Mouse (Mus musculus) CD4-positive, CD25-positive, alpha-beta regulatory T cell, adult 2 months (primary cell): Measurements from ENCODE around the gene Usp12.
"Not testable (repeated sequence)": the region's sequence is repeated elsewhere in the genome, so short reads cannot be mapped to it uniquely, and the experiment has no call there.

Source experiments
- DNase-seq: peaks from one replicate; pipeline ENCODE4 v3.0.0-alpha.2; 2012; ENCODE audit warnings: low read depth, low spot score

Gene Usp12

DNA sequence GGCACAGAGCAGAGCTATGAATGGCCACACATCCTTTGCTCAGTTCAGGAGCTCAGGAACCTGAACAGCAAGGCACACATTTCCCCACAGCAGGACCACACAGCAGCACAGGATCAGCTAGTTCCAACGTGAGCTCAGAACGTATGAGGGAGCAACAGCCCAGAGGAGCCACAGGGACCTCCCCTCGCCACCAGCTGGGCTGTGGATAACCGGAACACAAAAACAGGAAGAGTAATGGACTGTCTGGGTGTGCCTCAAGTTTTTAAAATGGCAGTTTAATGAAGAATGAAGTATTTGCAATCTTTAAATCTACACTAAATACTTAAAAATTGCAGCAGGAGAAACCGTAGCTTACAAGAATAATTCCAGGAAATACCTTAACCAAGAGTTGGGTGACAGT, 44.9 kb downstream of the Usp12 start:
- DNase-seq: no peak

DNA sequence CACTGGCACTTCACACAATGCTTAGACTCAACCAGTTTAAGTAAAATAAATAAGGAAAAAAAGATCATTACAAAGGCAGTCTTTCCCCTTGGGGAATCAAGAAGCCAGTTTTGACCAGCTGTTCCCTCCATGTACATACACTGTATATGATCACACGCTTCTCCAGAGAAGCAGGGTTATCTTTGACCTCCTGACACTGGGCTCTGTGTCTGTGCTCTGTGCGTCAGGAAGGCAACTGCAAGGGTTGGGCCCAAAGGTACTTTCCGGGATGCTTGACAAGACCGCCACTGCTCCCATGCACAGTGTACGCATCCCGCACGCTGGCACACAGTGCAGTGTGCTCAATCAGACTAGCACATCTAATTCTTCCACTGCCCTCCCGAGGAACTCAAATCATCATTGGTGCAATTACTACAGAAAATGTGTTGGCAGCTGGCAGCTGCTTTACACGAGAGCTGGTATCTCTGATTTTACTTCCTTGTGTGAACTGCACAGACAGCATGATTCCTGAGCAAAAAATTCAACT, 57.8 kb downstream of the Usp12 start:
- no peak for DNase-seq

DNA sequence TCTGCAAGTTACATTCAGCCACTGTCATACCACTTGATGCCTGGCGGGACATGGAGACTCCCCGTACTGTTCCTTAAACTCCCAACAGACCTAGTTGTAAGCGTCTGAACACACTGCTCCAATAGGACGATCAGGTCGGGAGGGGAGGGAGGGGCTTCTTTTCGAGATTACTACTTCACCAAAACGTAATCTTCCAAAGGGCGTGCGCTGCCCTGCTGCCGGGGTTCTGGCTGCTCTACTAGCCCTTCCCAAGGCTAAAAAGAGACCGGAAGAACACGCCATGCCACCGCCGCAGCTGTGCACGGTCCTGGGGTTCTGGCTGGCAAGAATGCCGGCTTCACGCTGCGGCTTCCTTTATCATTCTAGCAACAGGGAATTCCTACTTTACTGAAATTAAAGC, 58.5 kb downstream of the Usp12 start:
- DNase-seq: no peak

DNA sequence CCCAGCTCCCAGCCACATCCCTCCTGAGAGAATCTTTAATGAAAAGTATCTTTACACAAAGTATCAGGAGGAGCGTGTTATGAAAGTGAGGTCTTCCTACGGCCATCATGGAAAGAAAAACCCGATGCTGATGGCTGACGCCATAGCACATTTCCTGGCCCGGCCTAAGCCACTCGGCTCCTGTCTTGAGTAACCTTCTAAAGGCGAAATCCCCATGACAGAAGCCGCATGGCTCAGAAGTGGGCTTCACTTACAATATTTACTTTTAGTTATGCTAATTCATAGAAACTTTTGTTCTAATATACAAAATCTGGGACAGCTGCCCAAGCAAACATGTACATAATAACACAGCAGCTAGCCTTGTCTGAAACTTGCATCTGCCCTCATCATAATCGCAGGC, 59.8 kb downstream of the Usp12 start:
- not testable (repeated sequence) for DNase-seq

DNA sequence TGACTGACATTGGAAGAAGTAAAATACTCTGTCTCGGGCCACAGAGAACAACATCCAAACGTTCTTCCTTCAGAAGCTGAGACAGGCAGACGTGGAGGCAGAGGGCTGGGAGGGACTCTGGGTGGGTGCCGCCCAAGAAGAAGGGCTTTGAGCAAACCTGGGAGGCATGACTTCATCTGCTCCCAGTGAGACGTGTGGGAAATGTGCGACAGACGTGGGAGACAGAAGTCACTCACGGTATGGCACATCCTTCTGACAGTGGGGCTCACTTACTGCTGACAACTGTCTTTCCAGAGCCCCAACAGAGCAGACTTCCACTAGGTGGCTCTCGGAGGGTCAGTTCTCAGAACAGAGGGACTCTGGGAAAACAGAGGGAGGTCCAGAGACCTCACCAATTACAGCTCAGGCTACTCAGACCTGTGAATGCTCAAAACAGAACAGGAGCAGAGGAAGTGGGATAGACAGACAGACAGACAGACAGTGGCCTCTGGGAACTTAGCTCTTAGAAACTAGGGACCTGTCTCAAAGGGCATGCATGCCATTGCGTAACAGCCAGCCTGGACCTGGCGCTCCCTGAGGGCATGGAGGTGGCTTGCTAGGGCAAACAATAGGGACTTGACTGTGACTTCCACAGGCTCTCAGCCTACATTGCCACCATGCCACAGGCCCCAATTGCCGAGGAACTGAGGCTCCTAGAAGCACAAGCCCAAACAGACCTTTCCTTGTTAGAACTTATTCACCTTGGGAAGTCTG, 60.7 kb downstream of the Usp12 start:
- DNase-seq: no peak

DNA sequence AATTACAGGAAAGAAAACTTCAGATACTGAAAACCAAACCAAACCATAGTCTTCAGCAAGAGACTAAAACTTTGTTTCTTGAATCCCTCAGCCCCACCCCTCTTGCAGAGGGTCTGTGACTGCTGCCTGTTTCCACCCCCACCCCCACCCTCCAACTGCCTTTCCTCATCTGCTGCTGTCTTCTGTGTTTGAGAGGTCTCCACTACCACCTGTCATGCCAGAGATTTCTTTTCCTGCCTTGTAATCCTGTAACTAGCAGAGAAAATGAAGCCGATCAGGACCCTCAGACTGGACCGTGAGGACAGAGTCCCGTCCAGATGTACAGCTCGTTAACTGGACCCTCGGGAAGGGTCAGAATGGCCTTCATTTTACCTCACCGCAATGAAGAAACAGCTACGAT, 61.4 kb downstream of the Usp12 start:
- DNase-seq: no peak

DNA sequence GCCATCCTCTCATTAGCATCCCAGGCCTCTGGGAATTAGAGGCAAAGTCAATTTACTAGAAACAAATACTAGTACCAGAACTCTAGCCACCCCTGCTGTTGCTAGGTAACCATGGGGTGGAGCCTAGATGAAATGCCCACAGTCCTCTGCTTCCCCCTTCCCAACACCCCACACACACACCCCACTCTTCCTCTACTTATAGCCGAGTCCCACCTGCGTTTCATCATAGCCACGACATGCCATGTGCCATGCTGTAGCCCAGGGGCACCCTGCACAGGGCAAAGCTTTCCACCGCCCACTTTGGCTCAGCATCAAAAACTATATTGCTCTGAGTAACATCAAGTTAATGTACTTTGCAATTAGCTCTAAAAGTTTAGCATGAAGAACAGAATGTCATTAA, 67.8 kb downstream of the Usp12 start:
- no peak for DNase-seq

DNA sequence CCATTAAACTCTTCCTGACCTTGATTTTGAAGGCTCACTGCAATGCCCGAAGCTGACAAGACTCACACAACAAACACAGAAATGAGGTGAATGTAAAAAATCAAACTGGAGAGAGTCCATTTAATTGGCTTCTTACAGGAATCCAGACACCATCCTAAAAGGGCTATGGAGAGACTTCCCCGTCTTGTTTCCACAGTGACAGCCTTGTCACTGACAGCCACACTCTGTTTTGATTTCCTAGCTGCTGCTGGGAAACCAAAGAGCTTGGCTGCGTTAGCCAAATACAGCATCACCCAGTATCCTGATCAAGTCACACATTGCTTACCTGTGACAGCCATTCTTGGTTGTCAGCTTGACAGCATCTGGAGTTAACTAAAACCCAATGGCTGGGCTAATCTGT, 69.8 kb downstream of the Usp12 start:
- no peak for DNase-seq

DNA sequence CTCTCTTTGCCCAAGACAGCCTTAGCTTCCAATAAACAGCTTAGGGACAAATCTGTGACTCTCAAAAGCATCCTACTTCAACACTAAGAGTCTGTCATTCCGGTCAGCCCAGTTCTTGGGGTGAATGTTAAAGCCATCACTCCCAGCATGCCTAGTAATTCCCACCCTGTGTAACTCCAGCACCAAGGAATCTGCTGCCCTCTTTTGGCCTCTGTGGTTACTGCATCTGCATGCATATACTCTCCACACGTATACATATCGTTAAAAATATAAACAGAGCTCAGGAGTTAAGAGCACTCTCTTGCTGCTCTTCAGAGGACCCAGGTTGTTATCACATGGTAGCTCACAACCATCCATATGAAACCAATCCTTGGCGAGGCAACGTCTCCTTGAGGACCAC, 71.4 kb downstream of the Usp12 start:
- peak; percentile 7 for DNase-seq

DNA sequence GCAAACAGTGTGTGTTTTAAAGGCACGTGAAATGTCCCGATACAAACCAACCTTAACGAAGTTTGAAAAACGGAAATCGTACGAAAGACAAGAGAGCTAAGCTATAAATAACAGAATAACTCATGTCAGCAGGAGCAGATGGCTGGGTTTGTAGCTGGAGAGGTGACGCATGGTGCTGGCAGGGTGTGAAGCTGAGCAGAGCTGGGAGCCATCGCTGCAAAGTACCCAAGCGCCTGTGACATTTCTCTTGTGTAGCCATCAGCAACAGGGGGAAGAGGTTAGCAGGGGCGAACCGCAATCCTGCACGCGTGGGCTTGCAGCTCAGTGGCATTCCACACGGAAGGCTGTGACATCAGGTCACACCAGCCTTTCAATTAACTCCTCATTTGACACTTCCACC, 72.6 kb downstream of the Usp12 start:
- no peak for DNase-seq

DNA sequence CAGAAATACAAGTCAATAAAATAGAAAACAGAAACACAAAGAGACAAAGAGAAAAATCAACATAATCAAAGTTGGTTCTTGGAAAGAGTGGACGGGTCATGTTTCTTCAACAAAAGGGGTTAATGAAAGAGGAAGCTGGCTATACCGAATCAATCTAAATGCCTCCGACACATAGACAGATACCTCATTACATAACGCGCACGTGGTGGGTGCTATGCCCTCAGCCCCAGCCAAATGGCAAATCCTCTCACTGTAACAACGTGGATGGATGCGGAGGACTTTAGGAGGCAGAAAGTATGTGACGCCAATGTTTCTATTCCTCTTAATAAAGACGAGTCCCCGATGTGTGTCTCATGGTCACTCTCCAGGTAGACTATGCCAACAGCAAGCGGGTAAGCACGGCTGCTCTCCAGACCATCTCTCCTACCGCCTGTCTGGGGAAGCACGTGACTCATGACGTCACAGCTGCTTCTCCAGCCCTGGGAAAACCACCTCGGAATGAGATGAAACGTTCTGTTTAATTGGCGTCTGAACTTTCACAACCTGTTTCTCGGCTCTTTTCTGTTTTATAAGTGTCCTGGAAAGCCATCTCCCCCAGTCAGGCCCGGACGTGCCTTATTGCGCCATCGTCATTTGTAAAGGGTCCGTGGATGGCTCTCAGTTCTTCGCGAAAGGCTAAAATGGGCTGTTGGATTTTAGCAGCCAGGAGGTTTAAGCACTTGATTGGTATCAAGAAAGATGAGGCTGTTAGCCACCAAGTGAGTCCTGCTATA, 75.0 kb downstream of the Usp12 start:
- no peak for DNase-seq

DNA sequence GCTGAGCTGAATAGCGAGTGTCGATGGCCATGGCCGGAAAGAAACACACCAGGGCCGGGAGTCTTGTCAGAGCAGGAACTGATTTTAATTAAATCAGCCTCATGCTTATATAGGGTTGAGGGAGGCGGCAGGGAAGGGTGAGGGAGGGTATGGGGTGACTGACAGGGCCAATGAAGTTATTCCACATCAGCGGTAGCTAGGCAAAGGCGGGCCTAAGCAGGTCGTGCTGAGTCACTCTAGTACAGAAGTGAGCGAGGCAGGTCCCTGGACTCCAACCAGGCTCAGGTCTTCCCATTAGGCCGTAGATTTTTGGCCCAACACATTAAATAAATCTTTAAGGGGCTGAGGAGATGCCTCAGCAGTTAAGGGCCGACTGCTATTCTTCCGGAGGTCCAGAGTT, 81.0 kb downstream of the Usp12 start:
- no peak for DNase-seq

DNA sequence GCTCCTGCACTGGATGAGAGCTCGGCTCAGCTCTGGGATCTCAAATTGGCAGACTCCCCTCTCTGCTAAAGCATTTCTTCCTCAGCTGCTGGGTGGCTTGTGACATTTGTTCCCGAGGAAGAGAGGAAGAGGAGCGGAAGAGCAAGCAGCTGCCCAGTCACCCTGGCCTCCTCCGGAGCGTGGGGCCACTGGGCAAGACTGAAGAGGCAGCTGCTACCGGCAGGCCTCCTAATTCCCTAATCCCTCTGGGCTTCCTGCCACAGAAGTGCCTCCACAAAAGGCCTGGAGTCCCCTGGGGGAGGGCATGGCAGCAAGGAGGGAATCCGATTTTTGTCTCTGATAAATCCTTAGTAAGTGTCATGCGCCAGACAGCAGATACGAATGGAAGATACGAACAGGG, 81.7 kb downstream of the Usp12 start:
- DNase-seq: no peak

DNA sequence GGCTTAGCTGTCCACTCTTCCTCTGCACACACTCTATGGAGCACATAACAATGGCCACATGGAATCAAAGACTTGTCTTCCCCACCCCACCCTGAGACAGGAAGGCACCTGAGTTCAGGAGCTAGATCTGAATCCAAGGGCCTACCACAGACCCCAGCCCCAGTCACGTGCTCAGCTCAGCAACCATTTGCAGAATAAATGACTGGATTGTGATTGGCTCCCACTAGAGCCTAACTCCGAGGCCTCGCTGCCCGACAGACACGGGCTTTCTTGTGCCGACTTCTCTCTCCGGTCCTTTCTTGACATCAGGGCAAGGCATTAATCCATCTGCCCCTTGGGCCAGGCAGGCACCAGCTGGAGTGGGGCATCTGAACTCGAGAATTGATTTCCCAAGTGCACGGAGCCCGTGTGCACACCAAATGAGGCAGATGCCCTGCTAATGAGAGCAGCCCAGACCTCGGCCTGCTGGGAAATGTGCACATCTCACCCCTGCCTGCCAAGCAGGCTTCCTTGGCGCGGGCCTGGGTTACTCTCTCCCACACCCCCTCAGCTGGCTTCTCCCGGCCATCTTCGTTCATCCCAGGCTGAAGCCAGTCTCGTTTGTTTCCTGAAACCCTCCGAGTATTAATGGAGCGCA, 82.4 kb downstream of the Usp12 start:
- DNase-seq: no peak

DNA sequence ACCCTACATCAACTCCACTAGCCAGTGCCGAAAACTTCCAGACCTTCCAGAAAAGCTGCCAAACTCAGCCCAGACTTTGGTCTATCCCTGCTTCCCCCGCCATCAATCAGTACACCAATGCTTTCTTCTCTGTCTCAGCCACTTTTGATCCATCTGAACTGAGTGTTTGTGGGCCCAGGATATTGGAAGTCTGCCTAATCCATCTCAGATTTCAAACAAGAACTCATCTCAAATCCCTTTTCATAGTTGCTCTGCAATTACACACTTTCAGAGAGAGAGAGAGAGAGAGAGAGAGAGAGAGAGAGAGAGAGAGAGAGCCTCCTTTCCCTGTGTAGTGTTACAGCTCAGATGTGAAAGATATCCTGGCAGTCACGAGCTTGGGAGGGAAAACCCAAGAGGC, 85.4 kb downstream of the Usp12 start:
- no peak for DNase-seq

DNA sequence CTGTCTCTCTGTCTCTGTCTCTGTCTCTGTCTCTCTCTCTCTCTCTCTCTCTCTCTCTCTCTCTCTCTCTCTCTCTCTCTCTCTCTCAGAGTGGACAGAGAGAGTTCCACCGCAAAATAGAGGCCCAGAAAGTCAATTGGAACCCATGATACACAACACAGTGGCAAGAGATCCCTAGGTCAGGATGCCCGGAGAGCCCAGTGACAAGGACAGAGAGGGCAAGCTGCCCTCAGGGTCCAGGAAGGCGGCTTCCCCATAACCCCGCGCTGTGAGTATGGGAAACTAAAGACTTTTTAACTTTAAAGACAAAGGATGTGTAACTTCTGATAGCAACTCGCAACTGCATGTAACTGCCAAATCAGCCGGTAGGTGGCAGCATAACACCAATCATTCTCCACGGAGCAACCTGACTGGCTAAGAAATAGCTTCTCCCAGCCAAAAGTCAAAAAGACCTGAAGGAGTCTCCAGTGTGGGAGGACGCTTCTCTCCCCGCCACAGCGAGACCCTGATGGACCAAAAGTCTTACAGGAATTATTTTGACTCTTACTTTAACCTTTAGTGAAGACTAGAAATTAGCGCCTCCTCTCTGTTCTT, 88.9 kb downstream of the Usp12 start:
- peak; percentile 90 for DNase-seq

DNA sequence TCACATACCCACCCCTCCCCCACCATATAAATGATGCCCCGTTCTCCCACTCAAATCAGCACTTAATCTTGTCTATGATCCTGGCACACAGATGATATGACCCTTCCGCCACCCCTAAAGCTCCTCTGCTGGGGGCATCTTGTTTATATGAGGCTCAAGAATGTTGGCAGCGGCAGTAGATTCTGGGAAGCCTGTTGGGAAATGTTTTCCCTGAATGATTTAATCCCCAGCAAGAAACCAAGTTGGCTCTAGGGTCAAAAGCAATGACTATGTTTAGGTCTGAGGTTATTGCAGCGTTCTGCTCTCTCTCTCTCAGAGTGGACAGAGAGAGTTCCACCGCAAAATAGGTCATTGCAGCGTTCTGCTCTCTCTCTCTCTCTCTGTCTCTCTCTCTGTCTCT, 89.4 kb downstream of the Usp12 start:
- no peak for DNase-seq

DNA sequence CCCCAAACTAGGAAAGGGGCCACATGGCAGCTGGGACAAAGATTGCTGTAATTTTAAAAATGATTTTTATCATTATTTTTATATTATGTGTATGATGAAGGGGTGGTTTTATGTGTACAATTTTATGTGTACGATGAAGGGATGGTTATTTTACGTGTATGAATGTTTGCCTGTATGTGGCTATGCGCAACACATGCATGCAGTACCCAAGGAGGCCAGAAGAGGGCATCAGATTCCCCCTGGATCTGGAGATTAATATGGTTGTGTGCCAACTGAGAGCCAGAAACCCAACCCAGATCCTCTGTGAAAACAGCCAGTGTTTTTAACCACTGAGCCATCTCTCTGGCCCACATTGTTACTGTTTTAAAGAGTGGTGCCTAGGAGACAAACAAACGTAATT, 90.6 kb downstream of the Usp12 start:
- peak; percentile 24 for DNase-seq

DNA sequence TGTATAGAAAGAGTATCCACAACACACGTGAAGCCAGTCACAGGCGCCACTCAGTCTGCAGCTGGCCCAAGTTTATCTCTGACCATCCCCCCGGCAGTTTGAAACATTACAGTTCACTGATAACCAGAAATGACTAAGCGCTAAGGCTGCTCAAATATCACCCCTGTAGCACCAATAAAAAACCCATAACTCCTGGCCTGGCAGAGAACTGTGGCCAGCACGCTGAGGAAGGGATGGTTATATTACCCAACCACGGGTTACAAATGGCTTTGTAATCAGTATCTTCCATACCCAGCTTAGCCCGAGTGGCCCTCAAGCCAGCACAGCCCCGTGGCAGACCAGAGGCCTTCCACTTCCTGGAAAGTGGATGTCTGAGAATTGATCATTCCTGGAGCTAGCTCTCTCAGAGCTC, 91.1 kb downstream of the Usp12 start:
- DNase-seq: no peak

DNA sequence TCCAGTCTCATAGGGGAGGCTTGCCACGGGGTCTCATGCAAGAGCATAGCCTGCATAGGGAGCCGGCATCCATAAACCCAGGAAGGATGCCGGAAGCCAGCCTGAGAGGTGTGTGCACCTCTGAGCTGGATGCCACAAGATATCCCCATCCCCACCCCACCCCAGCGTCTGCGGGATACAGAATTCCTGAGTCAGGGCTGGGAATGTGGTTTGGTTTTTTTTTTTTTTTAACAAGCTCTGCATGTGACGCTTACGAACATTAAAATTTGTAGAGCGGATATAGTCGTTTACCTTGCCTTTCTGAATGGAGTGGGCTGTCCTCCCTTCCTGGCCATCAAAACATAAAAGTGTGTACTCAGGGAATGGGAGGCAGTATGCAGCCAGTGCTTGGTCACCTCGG, 94.7 kb downstream of the Usp12 start:
- DNase-seq: no peak

DNA sequence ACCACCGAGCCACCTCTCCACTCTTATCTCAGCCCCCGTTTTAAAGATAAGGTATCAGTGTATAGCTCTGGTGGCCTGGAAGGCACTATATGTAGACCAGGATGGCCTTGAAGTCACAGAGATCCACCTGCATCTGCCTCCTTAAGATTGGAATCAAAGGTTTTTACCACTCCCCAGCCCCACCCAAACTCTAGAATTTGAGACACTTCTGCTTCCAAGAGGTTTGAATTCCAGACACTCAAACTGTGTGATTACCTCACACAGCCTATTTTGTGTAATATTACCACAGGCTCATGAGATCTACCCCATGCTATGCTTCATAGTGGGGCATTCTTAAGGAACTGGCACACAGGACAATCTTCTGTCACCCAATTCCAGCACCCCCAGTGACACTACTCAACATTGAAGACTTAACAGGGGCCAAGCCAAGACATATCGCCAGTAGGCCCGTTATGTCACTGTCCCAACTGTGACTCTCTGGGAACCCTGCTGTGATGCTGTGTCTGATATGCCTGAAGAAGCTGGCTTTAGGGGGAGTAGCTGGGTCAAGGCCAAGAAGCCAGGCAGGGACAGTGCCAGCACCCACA, 95.3 kb downstream of the Usp12 start:
- no peak for DNase-seq

DNA sequence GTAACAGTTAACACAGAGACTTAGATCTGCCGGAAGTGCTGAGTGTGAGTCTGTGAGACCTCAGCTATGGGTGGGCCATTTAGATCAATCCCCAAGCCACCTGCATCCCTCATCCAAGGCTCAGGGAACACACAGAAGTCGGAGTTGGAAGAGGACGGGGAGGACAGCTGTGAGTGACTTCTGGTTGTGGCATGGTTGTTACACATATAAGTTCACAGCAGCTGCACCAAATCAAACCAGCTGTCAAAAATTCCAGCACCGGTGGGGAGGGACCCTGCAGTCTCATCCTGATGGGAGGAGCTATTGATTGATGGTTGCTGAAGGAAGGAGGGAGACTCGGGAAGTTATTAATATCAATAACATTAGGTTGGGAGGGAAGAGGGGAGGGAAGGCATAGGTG, 99.3 kb downstream of the Usp12 start:
- no peak for DNase-seq
